Mouse (Mus musculus): ENCODE results near the gene Chchd1. TPM values are rescaled to one million over a fixed set of nuclear protein-coding genes. Genes with fewer than 3 reads are reported as not detected.

Gene Chchd1
- total and polyA plus RNA-seq, 3 experiments, result 157 to 402 (median 184) TPM

Other genes with a start within 250 kb of the Chchd1 start
- 60.2 and 63.3 TPM in 2 replicates for gene Anxa7, start 222.9 kb upstream of the Chchd1 start, total RNA-seq (2012; rRNA removed)
- gene Anxa7, start 222.9 kb upstream of the Chchd1 start, total RNA-seq (2014; rRNA removed), result 89.2 and 91.9 TPM in 2 replicates
- gene Anxa7, start 222.9 kb upstream of the Chchd1 start, polyA plus RNA-seq (2012; ENCODE audit: insufficient read length, low read depth), result 83.8 and 99.3 TPM in 2 replicates
- gene Mss51, start 206.1 kb upstream of the Chchd1 start, total RNA-seq (2012; rRNA removed), result 0.59 and 0.63 TPM in 2 replicates
- gene Mss51, start 206.1 kb upstream of the Chchd1 start, total RNA-seq (2014; rRNA removed), result 0.45 and 0.47 TPM in 2 replicates
- 1.1 and 1.5 TPM in 2 replicates for gene Mss51, start 206.1 kb upstream of the Chchd1 start, polyA plus RNA-seq (2012; ENCODE audit: insufficient read length, low read depth)
- 23.6 and 25.7 TPM in 2 replicates for gene Ppp3cb, start 156.4 kb upstream of the Chchd1 start, total RNA-seq (2012; rRNA removed)
- 50.6 and 55.3 TPM in 2 replicates for gene Ppp3cb, start 156.4 kb upstream of the Chchd1 start, total RNA-seq (2014; rRNA removed)
- gene Ppp3cb, start 156.4 kb upstream of the Chchd1 start, polyA plus RNA-seq (2012; ENCODE audit: insufficient read length, low read depth), result 53.8 and 61.1 TPM in 2 replicates
- gene Usp54, start 61.9 kb upstream of the Chchd1 start, total RNA-seq (2012; rRNA removed), result 5.3 TPM in 2 replicates
- gene Usp54, start 61.9 kb upstream of the Chchd1 start, total RNA-seq (2014; rRNA removed), result 4.5 and 5.4 TPM in 2 replicates
- gene Usp54, start 61.9 kb upstream of the Chchd1 start, polyA plus RNA-seq (2012; ENCODE audit: insufficient read length, low read depth), result 9.1 and 11.7 TPM in 2 replicates
- 1.0 and 1.7 TPM in 2 replicates for gene Myoz1, start 46.5 kb upstream of the Chchd1 start, total RNA-seq (2012; rRNA removed)
- 1.6 and 2.4 TPM in 2 replicates for gene Myoz1, start 46.5 kb upstream of the Chchd1 start, total RNA-seq (2014; rRNA removed)
- 2.3 and 2.6 TPM in 2 replicates for gene Myoz1, start 46.5 kb upstream of the Chchd1 start, polyA plus RNA-seq (2012; ENCODE audit: insufficient read length, low read depth)
- 0.04 TPM in 2 replicates for gene Synpo2l, start 34.7 kb upstream of the Chchd1 start, total RNA-seq (2012; rRNA removed)
- gene Synpo2l, start 34.7 kb upstream of the Chchd1 start, total RNA-seq (2014; rRNA removed), result not detected in 2 replicates
- 0.13 and 0.26 TPM in 2 replicates for gene Synpo2l, start 34.7 kb upstream of the Chchd1 start, polyA plus RNA-seq (2012; ENCODE audit: insufficient read length, low read depth)
- gene Sec24c, start 28.7 kb upstream of the Chchd1 start, total RNA-seq (2012; rRNA removed), result 95.9 and 103 TPM in 2 replicates
- 51.2 and 57.0 TPM in 2 replicates for gene Sec24c, start 28.7 kb upstream of the Chchd1 start, total RNA-seq (2014; rRNA removed)
- 107 and 122 TPM in 2 replicates for gene Sec24c, start 28.7 kb upstream of the Chchd1 start, polyA plus RNA-seq (2012; ENCODE audit: insufficient read length, low read depth)
- 2.6 and 2.9 TPM in 2 replicates for gene Fut11, start 8.0 kb upstream of the Chchd1 start, total RNA-seq (2012; rRNA removed)
- 3.5 and 3.7 TPM in 2 replicates for gene Fut11, start 8.0 kb upstream of the Chchd1 start, total RNA-seq (2014; rRNA removed)
- 3.8 and 4.0 TPM in 2 replicates for gene Fut11, start 8.0 kb upstream of the Chchd1 start, polyA plus RNA-seq (2012; ENCODE audit: insufficient read length, low read depth)
- 22.6 and 22.8 TPM in 2 replicates for gene Zswim8, start 4.5 kb downstream of the Chchd1 start, total RNA-seq (2012; rRNA removed)
- 8.7 and 9.5 TPM in 2 replicates for gene Zswim8, start 4.5 kb downstream of the Chchd1 start, total RNA-seq (2014; rRNA removed)
- gene Zswim8, start 4.5 kb downstream of the Chchd1 start, polyA plus RNA-seq (2012; ENCODE audit: insufficient read length, low read depth), result 33.9 and 39.6 TPM in 2 replicates
- 17.8 and 21.1 TPM in 2 replicates for gene Ndst2, start 31.6 kb downstream of the Chchd1 start, total RNA-seq (2012; rRNA removed)
- gene Ndst2, start 31.6 kb downstream of the Chchd1 start, total RNA-seq (2014; rRNA removed), result 9.9 and 11.4 TPM in 2 replicates
- 18.0 and 20.2 TPM in 2 replicates for gene Ndst2, start 31.6 kb downstream of the Chchd1 start, polyA plus RNA-seq (2012; ENCODE audit: insufficient read length, low read depth)
- gene Camk2g, start 91.1 kb downstream of the Chchd1 start, total RNA-seq (2012; rRNA removed), result 18.5 and 19.8 TPM in 2 replicates
- 15.7 and 17.1 TPM in 2 replicates for gene Camk2g, start 91.1 kb downstream of the Chchd1 start, total RNA-seq (2014; rRNA removed)
- 33.1 and 34.7 TPM in 2 replicates for gene Camk2g, start 91.1 kb downstream of the Chchd1 start, polyA plus RNA-seq (2012; ENCODE audit: insufficient read length, low read depth)
- gene Plau, start 133.7 kb downstream of the Chchd1 start, total RNA-seq (2012; rRNA removed), result 2.4 and 3.2 TPM in 2 replicates
- 1.4 and 1.8 TPM in 2 replicates for gene Plau, start 133.7 kb downstream of the Chchd1 start, total RNA-seq (2014; rRNA removed)
- gene Plau, start 133.7 kb downstream of the Chchd1 start, polyA plus RNA-seq (2012; ENCODE audit: insufficient read length, low read depth), result 2.8 TPM in 2 replicates
- 2.1 and 2.6 TPM in 2 replicates for gene Vcl, start 226.4 kb downstream of the Chchd1 start, total RNA-seq (2012; rRNA removed)
- 3.9 and 4.6 TPM in 2 replicates for gene Vcl, start 226.4 kb downstream of the Chchd1 start, total RNA-seq (2014; rRNA removed)
- 4.5 and 7.1 TPM in 2 replicates for gene Vcl, start 226.4 kb downstream of the Chchd1 start, polyA plus RNA-seq (2012; ENCODE audit: insufficient read length, low read depth)